Mouse (Mus musculus): ENCODE measurements around the gene Ptms. TPM values are rescaled to one million over a fixed set of nuclear protein-coding genes. Genes with fewer than 3 reads are reported as not detected.

The Ptms gene
- polyA plus RNA-seq, 1 experiment, result 2.6 TPM

GRCm38 (mm10) chr6:124955212-124955611, 35.3 kb upstream of the Ptms start:
- no peak overlapping the region for H3K4me3 ChIP-seq (replicated peaks)
- peaks cover 34% of the 10 kb centered on the region for H3K36me3 ChIP-seq (ENCODE audit: control insufficient read depth)
- H3K9me3 ChIP-seq (ENCODE audit: control insufficient read depth, low read length), result peaks cover 21% of the 10 kb centered on the region
- no peaks in the 10 kb centered on the region for H3K27me3 ChIP-seq (ENCODE audit: control insufficient read depth)
- no peak for TF ChIP-seq GATA1 (IDR thresholded peaks at IDR 0.05; ENCODE audit: low read length)
- TF ChIP-seq TAL1 (IDR thresholded peaks at IDR 0.05; ENCODE audit: low read length), result no peak
- H3K4me1 ChIP-seq (ENCODE audit: control insufficient read depth), result peaks cover 5% of the 10 kb centered on the region

GRCm38 (mm10) chr6:124953991-124954715, 34.2 kb upstream of the Ptms start:
- no peak overlapping the region for H3K4me3 ChIP-seq (replicated peaks)
- peaks cover 21% of the 10 kb centered on the region for H3K9me3 ChIP-seq (ENCODE audit: control insufficient read depth, low read length)
- TF ChIP-seq TAL1 (IDR thresholded peaks at IDR 0.05; ENCODE audit: low read length) (no peak), GATA1 (IDR thresholded peaks at IDR 0.05; ENCODE audit: low read length) (no peak)
- H3K27me3 ChIP-seq (ENCODE audit: control insufficient read depth), result no peaks in the 10 kb centered on the region
- peaks cover 3% of the 10 kb centered on the region for H3K4me1 ChIP-seq (ENCODE audit: control insufficient read depth)
- peaks cover 23% of the 10 kb centered on the region for H3K36me3 ChIP-seq (ENCODE audit: control insufficient read depth)

- H3K9me3 ChIP-seq (ENCODE audit: control insufficient read depth, low read length), result no peaks in the 10 kb centered on the region
- H3K4me1 ChIP-seq (ENCODE audit: control insufficient read depth), result no peaks in the 10 kb centered on the region; the same call in 1 of the 2 replicates
- H3K4me3 ChIP-seq (replicated peaks), result no peak overlapping the region
- TF ChIP-seq TAL1 (IDR thresholded peaks at IDR 0.05; ENCODE audit: low read length) (no peak), GATA1 (IDR thresholded peaks at IDR 0.05; ENCODE audit: low read length) (no peak)
- peaks cover 3% of the 10 kb centered on the region; the same call in 1 of the 2 replicates for H3K27me3 ChIP-seq (ENCODE audit: control insufficient read depth)
- H3K36me3 ChIP-seq (ENCODE audit: control insufficient read depth), result peaks cover 2% of the 10 kb centered on the region
Measured at GRCm38 (mm10) chr6:124943526-124943925, 23.6 kb upstream of the Ptms start.

- no peaks in the 10 kb centered on the region; the same call in 1 of the 2 replicates for H3K4me1 ChIP-seq (ENCODE audit: control insufficient read depth)
- H3K27me3 ChIP-seq (ENCODE audit: control insufficient read depth), result 0 out of 2 replicates have a peak, but pooled peaks cover 3% of the 10 kb centered on the region
- H3K9me3 ChIP-seq (ENCODE audit: control insufficient read depth, low read length), result no peaks in the 10 kb centered on the region
- H3K36me3 ChIP-seq (ENCODE audit: control insufficient read depth), result peaks cover 15% of the 10 kb centered on the region
- no peak overlapping the region for H3K4me3 ChIP-seq (replicated peaks)
- TF ChIP-seq TAL1 (IDR thresholded peaks at IDR 0.05; ENCODE audit: low read length), result no peak
- no peak for TF ChIP-seq GATA1 (IDR thresholded peaks at IDR 0.05; ENCODE audit: low read length)
Measured at GRCm38 (mm10) chr6:124941679-124942078, 21.8 kb upstream of the Ptms start.

- H3K4me1 ChIP-seq (ENCODE audit: control insufficient read depth), result peaks cover 2% of the 10 kb centered on the region
- TF ChIP-seq TAL1 (IDR thresholded peaks at IDR 0.05; ENCODE audit: low read length) (no peak), GATA1 (IDR thresholded peaks at IDR 0.05; ENCODE audit: low read length) (no peak)
- peaks cover 46% of the 10 kb centered on the region for H3K36me3 ChIP-seq (ENCODE audit: control insufficient read depth)
- 0 out of 2 replicates have a peak, but pooled peaks cover 3% of the 10 kb centered on the region for H3K27me3 ChIP-seq (ENCODE audit: control insufficient read depth)
- no peaks in the 10 kb centered on the region for H3K9me3 ChIP-seq (ENCODE audit: control insufficient read depth, low read length)
- H3K4me3 ChIP-seq (replicated peaks), result no peak overlapping the region
Measured at GRCm38 (mm10) chr6:124938554-124938953, 18.7 kb upstream of the Ptms start.

- Histone ChIP-seq H3K4me3 (replicated peaks) (no peak overlapping the region), H3K9me3 (ENCODE audit: control insufficient read depth, low read length) (no peaks in the 10 kb centered on the region), H3K36me3 (ENCODE audit: control insufficient read depth) (peaks cover 53% of the 10 kb centered on the region), H3K27me3 (ENCODE audit: control insufficient read depth) (no peaks in the 10 kb centered on the region), H3K4me1 (ENCODE audit: control insufficient read depth) (peaks cover 7% of the 10 kb centered on the region)
- TF ChIP-seq TAL1 (IDR thresholded peaks at IDR 0.05; ENCODE audit: low read length), result no peak
- TF ChIP-seq GATA1 (IDR thresholded peaks at IDR 0.05; ENCODE audit: low read length), result no peak
Measured at GRCm38 (mm10) chr6:124937493-124937892, 17.6 kb upstream of the Ptms start.

- H3K36me3 ChIP-seq (ENCODE audit: control insufficient read depth), result peaks cover 57% of the 10 kb centered on the region
- no peaks in the 10 kb centered on the region for H3K27me3 ChIP-seq (ENCODE audit: control insufficient read depth)
- H3K9me3 ChIP-seq (ENCODE audit: control insufficient read depth, low read length), result no peaks in the 10 kb centered on the region
- no peak for TF ChIP-seq GATA1 (IDR thresholded peaks at IDR 0.05; ENCODE audit: low read length)
- no peak for TF ChIP-seq TAL1 (IDR thresholded peaks at IDR 0.05; ENCODE audit: low read length)
- H3K4me3 ChIP-seq (replicated peaks), result no peak overlapping the region
- H3K4me1 ChIP-seq (ENCODE audit: control insufficient read depth), result peaks cover 16% of the 10 kb centered on the region
Measured at GRCm38 (mm10) chr6:124936681-124937080, 16.8 kb upstream of the Ptms start.

- Histone ChIP-seq H3K4me1 (ENCODE audit: control insufficient read depth) (peaks cover 29% of the 10 kb centered on the region), H3K36me3 (ENCODE audit: control insufficient read depth) (peaks cover 57% of the 10 kb centered on the region), H3K27me3 (ENCODE audit: control insufficient read depth) (no peaks in the 10 kb centered on the region), H3K4me3 (replicated peaks) (no peak overlapping the region), H3K9me3 (ENCODE audit: control insufficient read depth, low read length) (no peaks in the 10 kb centered on the region)
- TF ChIP-seq TAL1 (IDR thresholded peaks at IDR 0.05; ENCODE audit: low read length) (no peak), GATA1 (IDR thresholded peaks at IDR 0.05; ENCODE audit: low read length) (no peak)
Measured at GRCm38 (mm10) chr6:124934670-124935069, 14.8 kb upstream of the Ptms start.

GRCm38 (mm10) chr6:124933127-124933526, 13.2 kb upstream of the Ptms start:
- TF ChIP-seq GATA1 (IDR thresholded peaks at IDR 0.05; ENCODE audit: low read length) (no peak), TAL1 (IDR thresholded peaks at IDR 0.05; ENCODE audit: low read length) (no peak)
- peaks cover 54% of the 10 kb centered on the region for H3K36me3 ChIP-seq (ENCODE audit: control insufficient read depth)

More at GRCm38 (mm10) chr6:124933127-124933526, 13.2 kb upstream of the Ptms start:
- Histone ChIP-seq H3K4me3 (replicated peaks) (no peak overlapping the region), H3K9me3 (ENCODE audit: control insufficient read depth, low read length) (no peaks in the 10 kb centered on the region), H3K27me3 (ENCODE audit: control insufficient read depth) (no peaks in the 10 kb centered on the region), H3K4me1 (ENCODE audit: control insufficient read depth) (peaks cover 31% of the 10 kb centered on the region)
